Mouse (Mus musculus) layer of hippocampus, adult 9-11 months (tissue): ENCODE data around the gene Chst5.
"Not testable (repeated sequence)": the region's sequence is repeated elsewhere in the genome, so short reads cannot be mapped to it uniquely, and the experiment has no call there.

Source experiments
- DNase-seq: peaks from one replicate; pipeline ENCODE4 v3.0.0; 2022

Chst5 gene

GRCm38 (mm10) chr8:111870379-111870778 lies 39.9 kb downstream of the Chst5 start:
- DNase-seq = no peak

- DNase-seq = no peak
Observed at GRCm38 (mm10) chr8:111868664-111869063, 41.6 kb downstream of the Chst5 start.

GRCm38 (mm10) chr8:111865857-111866256 lies 44.4 kb downstream of the Chst5 start:
- no peak for DNase-seq

GRCm38 (mm10) chr8:111865130-111865852 lies 45.0 kb downstream of the Chst5 start:
- DNase-seq = no peak

- DNase-seq = no peak
Observed at GRCm38 (mm10) chr8:111864648-111865047, 45.6 kb downstream of the Chst5 start.

- no peak for DNase-seq
Observed at GRCm38 (mm10) chr8:111863280-111863679, 47.0 kb downstream of the Chst5 start.

- DNase-seq = no peak
Observed at GRCm38 (mm10) chr8:111855977-111856376, 54.3 kb downstream of the Chst5 start.

GRCm38 (mm10) chr8:111853861-111854501 lies 56.3 kb downstream of the Chst5 start, which contains the start of gene Cfdp1:
Cfdp1 (minus strand) TSS chr8:111854291.
- peak; percentile 97 for DNase-seq

GRCm38 (mm10) chr8:111853219-111853618 lies 57.0 kb downstream of the Chst5 start:
- DNase-seq = not testable (repeated sequence)

GRCm38 (mm10) chr8:111846746-111847145 lies 63.5 kb downstream of the Chst5 start:
- DNase-seq = no peak
